Mouse (Mus musculus): ENCODE measurements around the gene Rhox9. TPM values are rescaled to one million over a fixed set of nuclear protein-coding genes. Genes with fewer than 3 reads are reported as not detected.
"Not testable (repeated sequence)": the region's sequence is repeated elsewhere in the genome, so short reads cannot be mapped to it uniquely, and the experiment has no call there.

Gene Rhox9
- polyA plus RNA-seq (2014; fragmentation: Nextera tagmentation; extraction: Ambion mirVana) = not detected in 2 replicates

DNA sequence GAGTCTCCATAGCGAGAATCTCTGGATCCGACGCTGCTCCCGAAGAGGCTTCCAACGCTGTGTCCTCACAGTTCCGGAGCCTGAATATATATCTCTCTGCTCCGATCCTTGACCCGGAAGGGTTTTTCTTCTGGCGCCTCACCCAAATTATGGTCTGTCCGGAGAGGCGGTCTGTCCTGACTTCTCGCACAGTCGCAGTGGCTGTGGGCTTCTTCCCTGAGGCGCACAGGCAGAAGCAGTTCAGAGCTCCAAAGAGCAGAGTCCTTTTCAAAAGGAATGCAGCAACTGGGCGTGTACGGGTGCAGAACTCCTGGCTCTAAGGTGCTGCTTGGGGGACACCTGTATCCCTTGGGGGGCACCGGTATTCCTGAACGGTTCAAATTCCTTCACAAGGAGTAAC, at the start of gene Rhox9:
Rhox9 (minus strand) TSS at position 101 of the 400 bp plus-strand sequence.
- not testable (repeated sequence) for H3K9me3 ChIP-seq (ENCODE audit: control insufficient read depth, low read length); H3K36me3 ChIP-seq (ENCODE audit: control insufficient read depth, insufficient read depth, low read length); ATAC-seq (replicated peaks; ENCODE audit: low FRiP score); H3K4me1 ChIP-seq (replicated peaks; ENCODE audit: control insufficient read depth, insufficient read depth, low read length); H3K27me3 ChIP-seq (replicated peaks; ENCODE audit: control insufficient read depth, insufficient read depth, low read length); H3K4me2 ChIP-seq; H3K27ac ChIP-seq (ENCODE audit: low read depth, low read length); H3K4me3 ChIP-seq (ENCODE audit: low read depth, low read length); H3K9ac ChIP-seq (ENCODE audit: low read depth, low read length); DNase-seq (ENCODE audit: low spot score)
- 86% methylated on average over 9 of the region's 18 CpGs for WGBS

DNA sequence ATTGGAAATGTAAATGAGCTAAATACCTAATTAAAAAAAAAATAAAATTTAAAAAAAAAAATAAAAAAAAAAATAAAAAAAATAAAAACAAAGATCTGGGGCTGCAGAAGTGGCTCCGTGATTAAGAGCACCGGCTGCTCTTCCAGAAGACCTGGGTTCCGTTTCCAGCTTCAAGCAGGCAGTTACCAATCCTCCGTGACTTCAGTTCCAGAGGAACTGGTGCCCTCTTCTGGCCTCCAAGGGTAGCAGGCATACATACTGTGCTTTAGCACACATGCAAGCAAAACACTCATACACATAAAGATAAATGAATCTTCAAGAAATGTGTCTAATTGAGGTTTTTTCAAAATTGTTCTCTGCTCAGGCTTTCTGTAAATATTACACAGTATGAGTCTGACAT, 14.7 kb upstream of the Rhox9 start:
- H3K27me3 ChIP-seq (replicated peaks; ENCODE audit: control insufficient read depth, insufficient read depth, low read length) = no peaks in the 10 kb centered on the region
- no peaks in the 10 kb centered on the region for H3K36me3 ChIP-seq (ENCODE audit: control insufficient read depth, insufficient read depth, low read length)
- H3K4me1 ChIP-seq (replicated peaks; ENCODE audit: control insufficient read depth, insufficient read depth, low read length) = no peaks in the 10 kb centered on the region
- WGBS = 65% methylated on average over 4 of the region's 4 CpGs
- H3K4me3 ChIP-seq (ENCODE audit: low read depth, low read length) = no peak overlapping the region
- H3K9ac ChIP-seq (ENCODE audit: low read depth, low read length) = no peak overlapping the region
- H3K27ac ChIP-seq (ENCODE audit: low read depth, low read length) = no peak overlapping the region
- no peaks in the 10 kb centered on the region for H3K9me3 ChIP-seq (ENCODE audit: control insufficient read depth, low read length)
- DNase-seq (ENCODE audit: low spot score) (no peak), ATAC-seq (replicated peaks; ENCODE audit: low FRiP score) (no peak)
- no peak overlapping the region for H3K4me2 ChIP-seq

DNA sequence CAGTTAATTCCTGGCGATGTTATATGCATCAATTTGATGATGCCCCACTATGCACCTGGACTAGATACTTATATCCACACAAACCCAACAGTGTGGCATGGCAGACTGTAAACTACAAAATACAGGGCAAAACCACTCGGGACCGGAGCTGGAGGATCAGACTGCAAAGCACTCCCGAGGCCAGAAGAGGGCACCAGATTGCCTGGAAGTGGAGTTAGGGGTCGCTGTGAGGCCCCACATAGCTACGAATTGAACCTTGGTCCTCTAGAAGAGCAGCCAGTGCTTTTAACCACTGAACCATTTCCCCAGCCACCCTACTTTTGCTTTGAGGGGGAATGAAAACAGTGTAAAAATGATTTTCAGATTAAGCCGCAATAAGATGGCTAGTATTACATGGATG, 7.0 kb upstream of the Rhox9 start:
- DNase-seq (ENCODE audit: low spot score) (no peak), ATAC-seq (replicated peaks; ENCODE audit: low FRiP score) (no peak)
- 53% methylated on average over 7 of the region's 7 CpGs for WGBS
- no peaks in the 10 kb centered on the region for H3K4me1 ChIP-seq (replicated peaks; ENCODE audit: control insufficient read depth, insufficient read depth, low read length)
- H3K9ac ChIP-seq (ENCODE audit: low read depth, low read length) = no peak overlapping the region
- no peaks in the 10 kb centered on the region for H3K9me3 ChIP-seq (ENCODE audit: control insufficient read depth, low read length)
- no peaks in the 10 kb centered on the region for H3K27me3 ChIP-seq (replicated peaks; ENCODE audit: control insufficient read depth, insufficient read depth, low read length)
- no peak overlapping the region for H3K27ac ChIP-seq (ENCODE audit: low read depth, low read length)
- no peak overlapping the region for H3K4me2 ChIP-seq
- H3K4me3 ChIP-seq (ENCODE audit: low read depth, low read length) = no peak overlapping the region
- no peaks in the 10 kb centered on the region for H3K36me3 ChIP-seq (ENCODE audit: control insufficient read depth, insufficient read depth, low read length)

GRCm38 (mm10) chrX:37903727-37904126, 2.2 kb upstream of the Rhox9 start:
- no peaks in the 10 kb centered on the region for H3K9me3 ChIP-seq (ENCODE audit: control insufficient read depth, low read length)
- no peak overlapping the region for H3K4me2 ChIP-seq
- no peaks in the 10 kb centered on the region for H3K4me1 ChIP-seq (replicated peaks; ENCODE audit: control insufficient read depth, insufficient read depth, low read length)
- H3K36me3 ChIP-seq (ENCODE audit: control insufficient read depth, insufficient read depth, low read length) = no peaks in the 10 kb centered on the region
- no peaks in the 10 kb centered on the region for H3K27me3 ChIP-seq (replicated peaks; ENCODE audit: control insufficient read depth, insufficient read depth, low read length)
- no peak overlapping the region for H3K27ac ChIP-seq (ENCODE audit: low read depth, low read length)
- ATAC-seq (replicated peaks; ENCODE audit: low FRiP score) (no peak), DNase-seq (ENCODE audit: low spot score) (no peak)
- 71% methylated on average over 5 of the region's 5 CpGs for WGBS
- H3K4me3 ChIP-seq (ENCODE audit: low read depth, low read length) = no peak overlapping the region
- no peak overlapping the region for H3K9ac ChIP-seq (ENCODE audit: low read depth, low read length)

GRCm38 (mm10) chrX:37897132-37897531, 4.4 kb downstream of the Rhox9 start, which contains the start of gene Rhox7b:
Rhox7b (minus strand) TSS chrX:37897232.
- not testable (repeated sequence) for DNase-seq (ENCODE audit: low spot score); H3K4me2 ChIP-seq; H3K9ac ChIP-seq (ENCODE audit: low read depth, low read length); H3K4me3 ChIP-seq (ENCODE audit: low read depth, low read length); H3K27me3 ChIP-seq (replicated peaks; ENCODE audit: control insufficient read depth, insufficient read depth, low read length); H3K4me1 ChIP-seq (replicated peaks; ENCODE audit: control insufficient read depth, insufficient read depth, low read length); H3K9me3 ChIP-seq (ENCODE audit: control insufficient read depth, low read length); ATAC-seq (replicated peaks; ENCODE audit: low FRiP score); H3K27ac ChIP-seq (ENCODE audit: low read depth, low read length); H3K36me3 ChIP-seq (ENCODE audit: control insufficient read depth, insufficient read depth, low read length)
- 69% methylated on average over 9 of the region's 9 CpGs for WGBS

DNA sequence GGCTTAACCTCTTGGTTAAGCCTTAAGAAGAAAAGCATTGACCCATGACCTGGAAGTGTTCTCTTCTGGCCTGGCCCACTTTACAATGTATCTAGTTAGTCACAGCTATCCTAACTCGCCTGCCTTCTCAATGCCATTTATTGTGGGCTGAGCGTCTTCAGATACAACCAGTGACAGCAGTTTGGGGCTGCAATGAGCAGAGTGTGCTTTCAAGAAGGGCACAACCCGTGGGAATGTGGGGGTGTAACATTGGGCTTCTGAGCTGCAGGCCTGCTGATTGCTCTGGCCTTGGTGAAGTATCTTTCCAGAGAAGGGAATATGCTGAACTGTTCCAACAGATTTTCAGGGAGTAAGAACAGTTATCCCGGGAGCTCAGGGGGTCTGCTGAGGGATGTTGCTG, 22.7 kb downstream of the Rhox9 start, which contains the start of gene Rhox8:
Rhox8 (minus strand) TSS at position 101 of the 400 bp plus-strand sequence.
- WGBS = 73% methylated on average over 4 of the region's 4 CpGs
- no peak for ATAC-seq (replicated peaks; ENCODE audit: low FRiP score)
- H3K27ac ChIP-seq (ENCODE audit: low read depth, low read length) = no peak within 1 kb of the TSS

DNA sequence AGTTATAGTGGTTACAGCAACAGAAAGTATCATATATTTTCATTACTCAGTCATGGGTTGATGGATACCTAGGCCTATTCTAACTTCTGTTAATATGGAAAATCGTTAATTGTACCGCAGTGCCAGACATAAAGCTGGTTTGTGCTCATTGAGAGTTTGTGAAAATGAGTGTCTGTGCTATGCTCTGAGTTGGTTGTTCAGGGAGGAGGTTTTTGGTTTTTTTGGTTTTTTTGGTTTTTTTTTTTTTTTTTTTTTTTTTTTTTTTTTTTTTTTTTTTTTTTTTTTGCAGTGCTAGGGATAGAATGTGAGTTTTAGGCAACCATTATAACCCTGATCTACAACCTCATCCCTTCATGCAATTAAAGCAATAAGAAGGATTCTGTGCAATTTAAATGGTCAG, 29.9 kb downstream of the Rhox9 start:
- 96% methylated on average over 2 of the region's 2 CpGs for WGBS
- H3K9me3 ChIP-seq (ENCODE audit: control insufficient read depth, low read length) = no peaks in the 10 kb centered on the region
- H3K36me3 ChIP-seq (ENCODE audit: control insufficient read depth, insufficient read depth, low read length) = no peaks in the 10 kb centered on the region
- no peak for ATAC-seq (replicated peaks; ENCODE audit: low FRiP score)
- H3K4me2 ChIP-seq = no peak overlapping the region
- no peak overlapping the region for H3K27ac ChIP-seq (ENCODE audit: low read depth, low read length)
- no peaks in the 10 kb centered on the region for H3K27me3 ChIP-seq (replicated peaks; ENCODE audit: control insufficient read depth, insufficient read depth, low read length)
- no peak overlapping the region for H3K9ac ChIP-seq (ENCODE audit: low read depth, low read length)
- no peak for DNase-seq (ENCODE audit: low spot score)
- no peak overlapping the region for H3K4me3 ChIP-seq (ENCODE audit: low read depth, low read length)
- H3K4me1 ChIP-seq (replicated peaks; ENCODE audit: control insufficient read depth, insufficient read depth, low read length) = no peaks in the 10 kb centered on the region

More for the DNA sequence above, 22.7 kb downstream of the Rhox9 start, which contains the start of gene Rhox8:
- no peak for DNase-seq (ENCODE audit: low spot score)
- Histone ChIP-seq H3K9me3 (ENCODE audit: control insufficient read depth, low read length) (no peaks in the 10 kb centered on the region), H3K27me3 (replicated peaks; ENCODE audit: control insufficient read depth, insufficient read depth, low read length) (no peaks in the 10 kb centered on the region), H3K4me1 (replicated peaks; ENCODE audit: control insufficient read depth, insufficient read depth, low read length) (no peaks in the 10 kb centered on the region), H3K36me3 (ENCODE audit: control insufficient read depth, insufficient read depth, low read length) (no peaks in the 10 kb centered on the region), H3K4me3 (ENCODE audit: low read depth, low read length) (no peak within 1 kb of the TSS), H3K4me2 (no peak within 1 kb of the TSS), H3K9ac (ENCODE audit: low read depth, low read length) (no peak within 1 kb of the TSS)

Other genes starting within 250 kb of the Rhox9 start
- not detected in 2 replicates for gene Rhox3h, start 233.0 kb downstream of the Rhox9 start, polyA plus RNA-seq (2014; fragmentation: Nextera tagmentation; extraction: Ambion mirVana)
- gene Rhox2h, start 228.5 kb downstream of the Rhox9 start, polyA plus RNA-seq (2014; fragmentation: Nextera tagmentation; extraction: Ambion mirVana) = not detected in 2 replicates
- 11.8 and 12.8 TPM in 2 replicates for gene Rhox5, start 96.9 kb downstream of the Rhox9 start, polyA plus RNA-seq (2014; fragmentation: Nextera tagmentation; extraction: Ambion mirVana)
- gene Rhox6, start 74.9 kb downstream of the Rhox9 start, polyA plus RNA-seq (2014; fragmentation: Nextera tagmentation; extraction: Ambion mirVana) = not detected in 2 replicates
- gene Rhox7a, start 70.1 kb downstream of the Rhox9 start, polyA plus RNA-seq (2014; fragmentation: Nextera tagmentation; extraction: Ambion mirVana) = not detected in 2 replicates
- gene Rhox8, start 22.8 kb downstream of the Rhox9 start, polyA plus RNA-seq (2014; fragmentation: Nextera tagmentation; extraction: Ambion mirVana) = not detected in 2 replicates
- not detected in 2 replicates for gene Rhox7b, start 4.5 kb downstream of the Rhox9 start, polyA plus RNA-seq (2014; fragmentation: Nextera tagmentation; extraction: Ambion mirVana)
- gene Btg1-ps1, start 117.0 kb upstream of the Rhox9 start, polyA plus RNA-seq (2014; fragmentation: Nextera tagmentation; extraction: Ambion mirVana) = not detected in 2 replicates
- not detected in 2 replicates for gene Btg1-ps2, start 141.3 kb upstream of the Rhox9 start, polyA plus RNA-seq (2014; fragmentation: Nextera tagmentation; extraction: Ambion mirVana)
- gene Rhox10, start 164.7 kb upstream of the Rhox9 start, polyA plus RNA-seq (2014; fragmentation: Nextera tagmentation; extraction: Ambion mirVana) = not detected in 2 replicates
- not detected in 2 replicates for gene Rhox11, start 183.4 kb upstream of the Rhox9 start, polyA plus RNA-seq (2014; fragmentation: Nextera tagmentation; extraction: Ambion mirVana)
- gene Rhox12, start 209.1 kb upstream of the Rhox9 start, polyA plus RNA-seq (2014; fragmentation: Nextera tagmentation; extraction: Ambion mirVana) = not detected in 2 replicates
- not detected in 2 replicates for gene Rhox13, start 219.4 kb upstream of the Rhox9 start, polyA plus RNA-seq (2014; fragmentation: Nextera tagmentation; extraction: Ambion mirVana)